Mouse (Mus musculus): Measurements from ENCODE around the gene Tmem198.
A peak's percentile ranks its signal among the peaks of the same experiment; 100 is the strongest.

Tmem198 gene

GRCm38 (mm10) chr1:75478916-75479634, at the start of gene Tmem198, which contains the start of gene Chpf:
Gene Tmem198, plus strand, starts transcription at chr1:75479532.
Gene Chpf, minus strand, starts transcription at chr1:75479307.
- DNase-seq = peak; percentile 99

- DNase-seq = peak; percentile 91
These were observed 43.6 kb upstream of the Tmem198 start, which contains the start of gene Gmppa for GRCm38 (mm10) chr1:75435475-75436328. Gene Gmppa, plus strand, starts transcription at chr1:75435930.

- no peak for DNase-seq
These were observed 40.5 kb upstream of the Tmem198 start for GRCm38 (mm10) chr1:75438782-75439181.

GRCm38 (mm10) chr1:75440661-75441060, 38.7 kb upstream of the Tmem198 start:
- no peak for DNase-seq

GRCm38 (mm10) chr1:75441471-75441996, 37.8 kb upstream of the Tmem198 start:
- DNase-seq = no peak

- no peak for DNase-seq
These were observed 37.2 kb upstream of the Tmem198 start for GRCm38 (mm10) chr1:75442171-75442570.

GRCm38 (mm10) chr1:75442811-75443210, 36.5 kb upstream of the Tmem198 start:
- no peak for DNase-seq

- DNase-seq = no peak
These were observed 35.9 kb upstream of the Tmem198 start for GRCm38 (mm10) chr1:75443247-75444024.

GRCm38 (mm10) chr1:75444208-75444607, 35.1 kb upstream of the Tmem198 start:
- no peak for DNase-seq

- no peak for DNase-seq
These were observed 34.1 kb upstream of the Tmem198 start for GRCm38 (mm10) chr1:75445141-75445701.

- DNase-seq = peak; percentile 86
These were observed 33.4 kb upstream of the Tmem198 start for GRCm38 (mm10) chr1:75445751-75446611.

- peak; percentile 62 for DNase-seq
These were observed 32.7 kb upstream of the Tmem198 start for GRCm38 (mm10) chr1:75446656-75447055.

- no peak for DNase-seq
These were observed 31.9 kb upstream of the Tmem198 start for GRCm38 (mm10) chr1:75447265-75448051.

- DNase-seq = no peak
These were observed 31.3 kb upstream of the Tmem198 start for GRCm38 (mm10) chr1:75448052-75448431.

GRCm38 (mm10) chr1:75448937-75449336, 30.4 kb upstream of the Tmem198 start:
- DNase-seq = no peak

- no peak for DNase-seq
These were observed 29.8 kb upstream of the Tmem198 start for GRCm38 (mm10) chr1:75449377-75450135.

GRCm38 (mm10) chr1:75450314-75451005, 28.9 kb upstream of the Tmem198 start, which contains the start of gene Asic4:
Gene Asic4, plus strand, starts transcription at chr1:75450436.
- DNase-seq = peak; percentile 55

GRCm38 (mm10) chr1:75451900-75452299, 27.4 kb upstream of the Tmem198 start:
- no peak for DNase-seq

- DNase-seq = no peak
These were observed 23.9 kb upstream of the Tmem198 start for GRCm38 (mm10) chr1:75455433-75455832.
